Mouse (Mus musculus) lung, postnatal 0 days (tissue): ENCODE measurements around the gene Homer1.

Experiments
- CTCF ChIP-seq: IDR thresholded peaks from 2 replicates; pipeline ENCODE4 v1.5.1; 2016; ENCODE audit warnings: antibody characterized with exemption, mild to moderate bottlenecking
- EP300 ChIP-seq: IDR thresholded peaks from 2 replicates; pipeline ENCODE4 v1.6.1; 2016; ENCODE audit warnings: antibody characterized with exemption, mild to moderate bottlenecking, control low read depth

GRCm38 (mm10) chr13:93309295-93309694, 9.9 kb downstream of the Homer1 start:
- no peak for TF ChIP-seq CTCF
- no peak for TF ChIP-seq EP300
